Mouse (Mus musculus) limb, embryonic 12.5 days (tissue): ENCODE measurements around the gene Ralgps2. TPM values are rescaled to one million over a fixed set of nuclear protein-coding genes. Genes with fewer than 3 reads are reported as not detected.

Source experiments
- ATAC-seq: fragments of 200-750 bp; cut with Nextera tagmentation; 2 replicates; pipeline ENCODE4 v1.8.0; 2017; ENCODE audit warnings: low read depth, moderate TSS enrichment; ENCODE audit not compliant: insufficient number of reproducible peaks, insufficient read depth, low FRiP score, low TSS enrichment
- H3K27ac ChIP-seq: fragments of 300-500 bp; sonication (generic); 2 replicates; pipeline ENCODE4 v1.5.1; 2016; ENCODE audit warnings: mild to moderate bottlenecking, moderate library complexity
- H3K27me3 ChIP-seq: fragments of 300-500 bp; sonication (generic); 2 replicates; pipeline ENCODE4 v1.6.1; 2016; ENCODE audit warnings: mild to moderate bottlenecking, moderate library complexity
- H3K36me3 ChIP-seq: fragments of 300-500 bp; sonication (generic); 2 replicates; pipeline ENCODE4 v1.6.1; 2016; ENCODE audit warnings: mild to moderate bottlenecking, moderate library complexity
- H3K4me1 ChIP-seq: fragments of 300-500 bp; sonication (generic); replicated peaks from 2 replicates; pipeline ENCODE4 v1.6.1; 2016
- H3K4me2 ChIP-seq: fragments of 300-500 bp; sonication (generic); 2 replicates; pipeline ENCODE4 v1.6.1; 2016; ENCODE audit warnings: mild to moderate bottlenecking, moderate library complexity
- H3K4me3 ChIP-seq: fragments of 300-500 bp; sonication (generic); replicated peaks from 2 replicates; pipeline ENCODE4 v1.5.1; 2016; ENCODE audit warnings: mild to moderate bottlenecking
- H3K9ac ChIP-seq: fragments of 300-500 bp; sonication (generic); replicated peaks from 2 replicates; pipeline ENCODE4 v1.6.1; 2016; ENCODE audit warnings: mild to moderate bottlenecking, moderate library complexity
- H3K9me3 ChIP-seq: fragments of 300-500 bp; sonication (generic); 2 replicates; pipeline ENCODE4 v1.6.1; 2016; ENCODE audit warnings: mild to moderate bottlenecking, moderate library complexity
- WGBS: fragments of 180-500 bp; shearing (Covaris S2); methylation state at CpG from one replicate; pipeline ENCODE4 v1.1.7; 2016; 5-methylcytosine and 5-hydroxymethylcytosine counted together
- polyA plus RNA-seq: library from polyadenylated mRNA; unstranded; fragments of >200 nt; fragmentation: Nextera tagmentation; extraction: Ambion mirVana; gene quantifications from 2 replicates; pipeline ENCODE4 v1.2.1, GENCODE M21; 2016

Gene Ralgps2
- polyA plus RNA-seq, 1 experiment from 2014 or later, result 83.1 TPM

- Histone ChIP-seq H3K9me3 (no peaks in the 10 kb centered on the region), H3K9ac (no peak overlapping the region), H3K4me2 (no peak overlapping the region), H3K4me3 (no peak overlapping the region), H3K4me1 (no peaks in the 10 kb centered on the region), H3K27me3 (no peaks in the 10 kb centered on the region), H3K36me3 (peaks cover 21% of the 10 kb centered on the region), H3K27ac (no peak overlapping the region)
- 91% methylated on average over 4 of the region's 4 CpGs for WGBS
- no peak for ATAC-seq
Measured at GRCm38 (mm10) chr1:156891561-156891960, 47.9 kb downstream of the Ralgps2 start.

DNA sequence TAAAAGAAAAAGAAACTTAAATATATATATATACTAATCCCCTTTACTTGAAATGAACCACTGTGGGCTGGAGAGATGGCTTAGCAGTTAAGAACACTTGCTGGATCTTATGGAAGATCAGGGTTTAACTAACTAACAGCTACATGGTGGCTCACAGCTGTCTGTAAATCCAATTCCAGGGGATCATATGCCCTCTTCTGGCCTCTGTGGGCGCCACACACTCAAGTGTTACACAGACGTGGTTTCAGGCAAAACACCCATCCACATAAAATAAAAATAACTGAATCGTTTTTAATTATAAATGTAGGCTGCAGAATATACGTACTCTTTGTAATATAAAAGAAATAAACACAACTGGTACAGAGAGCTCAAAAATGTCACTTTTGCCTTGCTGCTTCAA is 50.6 kb downstream of the Ralgps2 start:
- H3K27me3 ChIP-seq, result no peaks in the 10 kb centered on the region
- H3K4me3 ChIP-seq, result no peak overlapping the region
- H3K4me1 ChIP-seq, result no peaks in the 10 kb centered on the region
- no peak overlapping the region for H3K27ac ChIP-seq
- no peak for ATAC-seq
- no peak overlapping the region for H3K9ac ChIP-seq
- H3K9me3 ChIP-seq, result no peaks in the 10 kb centered on the region
- H3K36me3 ChIP-seq, result peaks cover 28% of the 10 kb centered on the region
- no peak overlapping the region for H3K4me2 ChIP-seq
- 86% methylated on average over 4 of the region's 4 CpGs for WGBS

DNA sequence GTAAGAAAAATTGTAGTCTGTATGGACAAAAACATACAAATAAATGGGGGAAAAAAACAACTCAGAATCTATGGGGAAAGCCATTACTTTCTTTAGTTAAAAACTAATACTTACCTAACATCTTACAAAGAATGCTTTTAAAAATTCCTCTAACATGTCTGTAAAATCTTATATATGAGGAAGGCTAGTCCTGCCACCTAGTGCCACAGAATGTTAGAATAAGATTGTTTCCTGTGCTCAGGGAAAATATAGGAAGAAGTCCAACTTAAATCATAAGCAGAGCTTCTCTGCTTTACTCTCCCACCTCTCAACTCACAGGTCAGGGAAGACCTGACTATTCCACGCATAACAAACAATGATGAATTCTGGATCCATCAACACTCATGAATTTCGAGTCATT is 53.5 kb downstream of the Ralgps2 start:
- H3K27me3 ChIP-seq, result no peaks in the 10 kb centered on the region
- WGBS, result 92% methylated on average over 2 of the region's 2 CpGs
- peaks cover 46% of the 10 kb centered on the region for H3K36me3 ChIP-seq

GRCm38 (mm10) chr1:156884782-156885181 is 54.6 kb downstream of the Ralgps2 start:
- no peak for ATAC-seq
- Histone ChIP-seq H3K27ac (no peak overlapping the region), H3K27me3 (no peaks in the 10 kb centered on the region), H3K36me3 (peaks cover 45% of the 10 kb centered on the region), H3K4me3 (no peak overlapping the region), H3K4me2 (no peak overlapping the region), H3K9me3 (no peaks in the 10 kb centered on the region), H3K9ac (no peak overlapping the region), H3K4me1 (no peaks in the 10 kb centered on the region)
- WGBS, result 83% methylated on average over 2 of the region's 2 CpGs

More for the DNA sequence above, 53.5 kb downstream of the Ralgps2 start:
- Histone ChIP-seq H3K27ac (no peak overlapping the region), H3K4me1 (no peaks in the 10 kb centered on the region), H3K4me3 (no peak overlapping the region), H3K9me3 (no peaks in the 10 kb centered on the region), H3K4me2 (no peak overlapping the region), H3K9ac (no peak overlapping the region)
- no peak for ATAC-seq

- peaks cover 25% of the 10 kb centered on the region for H3K36me3 ChIP-seq
- no peak for ATAC-seq
- H3K4me1 ChIP-seq, result no peaks in the 10 kb centered on the region
- H3K27ac ChIP-seq, result no peak overlapping the region
- no peak overlapping the region for H3K4me3 ChIP-seq
- no peaks in the 10 kb centered on the region for H3K9me3 ChIP-seq
- no peaks in the 10 kb centered on the region for H3K27me3 ChIP-seq
- H3K4me2 ChIP-seq, result no peak overlapping the region
- WGBS, result 86% methylated on average over 4 of the region's 4 CpGs
- H3K9ac ChIP-seq, result no peak overlapping the region
Measured at GRCm38 (mm10) chr1:156870616-156871015, 68.8 kb downstream of the Ralgps2 start.

DNA sequence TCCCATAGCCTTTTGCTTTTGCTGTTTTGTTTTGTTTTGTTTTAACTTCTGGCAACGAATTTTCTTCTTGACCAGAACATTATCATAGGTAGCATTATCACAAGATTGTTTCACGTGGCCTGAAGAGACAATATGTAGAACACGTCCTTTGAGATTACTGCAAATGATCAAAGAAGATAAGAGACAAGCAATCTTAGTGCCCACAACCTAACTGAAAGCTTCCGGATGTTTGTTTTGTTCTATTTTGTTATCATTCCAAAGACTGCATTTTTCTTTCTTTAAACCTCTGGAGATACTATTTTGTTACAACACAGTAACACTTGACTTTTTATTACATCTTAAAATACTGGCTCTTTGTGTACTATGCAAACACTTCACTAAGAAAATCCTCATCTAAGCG is 69.4 kb downstream of the Ralgps2 start:
- Histone ChIP-seq H3K4me2 (no peak overlapping the region), H3K9me3 (no peaks in the 10 kb centered on the region), H3K9ac (no peak overlapping the region), H3K27me3 (no peaks in the 10 kb centered on the region), H3K27ac (no peak overlapping the region), H3K36me3 (peaks cover 26% of the 10 kb centered on the region), H3K4me3 (no peak overlapping the region), H3K4me1 (no peaks in the 10 kb centered on the region)
- 92% methylated on average over 5 of the region's 5 CpGs for WGBS
- no peak for ATAC-seq

GRCm38 (mm10) chr1:156864240-156864639 is 75.2 kb downstream of the Ralgps2 start:
- no peak overlapping the region for H3K27ac ChIP-seq
- 64% methylated on average over 3 of the region's 3 CpGs for WGBS
- ATAC-seq, result no peak

GRCm38 (mm10) chr1:156863726-156864125 is 75.7 kb downstream of the Ralgps2 start:
- Histone ChIP-seq H3K9me3 (no peaks in the 10 kb centered on the region), H3K36me3 (peaks cover 16% of the 10 kb centered on the region; the same call in 1 of the 2 replicates), H3K9ac (no peak overlapping the region), H3K4me2 (no peak overlapping the region), H3K27me3 (no peaks in the 10 kb centered on the region), H3K27ac (no peak overlapping the region), H3K4me1 (no peaks in the 10 kb centered on the region), H3K4me3 (no peak overlapping the region)
- no peak for ATAC-seq
- 77% methylated on average over 3 of the region's 3 CpGs for WGBS

More at GRCm38 (mm10) chr1:156864240-156864639, 75.2 kb downstream of the Ralgps2 start:
- Histone ChIP-seq H3K9ac (no peak overlapping the region), H3K4me1 (no peaks in the 10 kb centered on the region), H3K27me3 (no peaks in the 10 kb centered on the region), H3K4me2 (no peak overlapping the region), H3K9me3 (no peaks in the 10 kb centered on the region), H3K36me3 (peaks cover 16% of the 10 kb centered on the region; the same call in 1 of the 2 replicates), H3K4me3 (no peak overlapping the region)

- no peak overlapping the region for H3K27ac ChIP-seq
- H3K9ac ChIP-seq, result no peak overlapping the region
- 54% methylated on average over 4 of the region's 4 CpGs for WGBS
- no peaks in the 10 kb centered on the region for H3K4me1 ChIP-seq
- no peak overlapping the region for H3K4me2 ChIP-seq
- H3K27me3 ChIP-seq, result no peaks in the 10 kb centered on the region
- H3K4me3 ChIP-seq, result no peak overlapping the region
- no peaks in the 10 kb centered on the region for H3K9me3 ChIP-seq
- no peak for ATAC-seq
- H3K36me3 ChIP-seq, result peaks cover 11% of the 10 kb centered on the region
Measured at GRCm38 (mm10) chr1:156861475-156862043, 77.9 kb downstream of the Ralgps2 start.

GRCm38 (mm10) chr1:156860266-156860665 is 79.2 kb downstream of the Ralgps2 start:
- H3K36me3 ChIP-seq, result peaks cover 12% of the 10 kb centered on the region
- 86% methylated on average over 8 of the region's 8 CpGs for WGBS
- ATAC-seq, result no peak
- H3K4me1 ChIP-seq, result no peaks in the 10 kb centered on the region
- no peak overlapping the region for H3K9ac ChIP-seq
- H3K27ac ChIP-seq, result no peak overlapping the region
- H3K27me3 ChIP-seq, result no peaks in the 10 kb centered on the region
- H3K9me3 ChIP-seq, result no peaks in the 10 kb centered on the region
- H3K4me3 ChIP-seq, result no peak overlapping the region
- H3K4me2 ChIP-seq, result no peak overlapping the region

DNA sequence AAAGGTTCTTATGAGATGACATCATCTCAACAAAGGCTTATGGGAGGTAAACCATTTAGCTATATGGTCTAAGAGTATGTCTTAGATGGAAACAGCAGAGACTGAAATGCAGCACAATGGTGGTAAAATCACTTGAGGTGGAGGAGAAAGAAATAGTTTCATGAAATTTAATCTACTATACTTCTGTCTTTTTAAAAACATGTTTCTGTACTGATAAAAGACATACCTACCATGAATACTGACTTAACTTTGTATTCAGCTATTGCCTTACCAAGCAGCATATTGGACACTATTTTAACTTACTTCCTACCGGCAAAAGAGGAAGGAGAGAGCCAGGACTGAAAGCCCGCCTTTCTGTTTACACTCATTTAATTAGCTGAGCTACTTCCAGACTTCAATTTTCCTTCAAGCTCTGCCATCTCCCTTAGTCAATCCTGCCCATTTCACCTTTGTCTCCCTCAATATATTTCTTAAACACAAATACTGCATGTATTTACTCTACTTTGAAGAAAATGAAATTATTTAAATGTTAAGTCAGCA is 79.6 kb downstream of the Ralgps2 start:
- no peak overlapping the region for H3K9ac ChIP-seq
- no peak overlapping the region for H3K4me2 ChIP-seq
- 79% methylated on average over 2 of the region's 2 CpGs for WGBS
- H3K27me3 ChIP-seq, result no peaks in the 10 kb centered on the region
- H3K4me3 ChIP-seq, result no peak overlapping the region
- no peaks in the 10 kb centered on the region for H3K4me1 ChIP-seq
- H3K27ac ChIP-seq, result no peak overlapping the region
- no peaks in the 10 kb centered on the region for H3K9me3 ChIP-seq
- no peak for ATAC-seq
- peaks cover 12% of the 10 kb centered on the region for H3K36me3 ChIP-seq

DNA sequence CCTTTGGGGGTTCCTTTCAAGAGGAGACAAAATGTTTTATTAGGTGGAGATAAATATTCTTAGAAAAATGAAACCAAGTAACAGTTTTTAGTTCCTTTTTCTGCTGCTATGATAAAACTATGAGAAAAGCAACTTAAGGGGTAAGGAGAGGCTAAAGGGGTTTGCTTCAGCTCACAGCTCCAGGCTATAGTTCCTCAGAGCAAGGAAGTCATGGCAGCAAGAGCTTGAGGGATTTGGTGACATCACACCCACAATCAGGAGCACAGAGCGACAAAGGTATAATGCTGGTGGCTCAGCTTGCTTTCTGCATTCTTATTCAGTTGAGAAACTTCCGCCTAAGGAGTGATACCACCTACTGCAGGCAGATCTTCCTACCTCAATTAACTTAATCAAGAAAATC is 80.3 kb downstream of the Ralgps2 start:
- Histone ChIP-seq H3K4me3 (no peak overlapping the region), H3K36me3 (peaks cover 14% of the 10 kb centered on the region), H3K9me3 (no peaks in the 10 kb centered on the region), H3K9ac (no peak overlapping the region), H3K27me3 (no peaks in the 10 kb centered on the region), H3K4me2 (no peak overlapping the region), H3K4me1 (no peaks in the 10 kb centered on the region), H3K27ac (no peak overlapping the region)
- ATAC-seq, result no peak
- WGBS, result 95% methylated on average over 2 of the region's 2 CpGs
